Mouse (Mus musculus): ENCODE measurements around the gene Actg2.

DNA sequence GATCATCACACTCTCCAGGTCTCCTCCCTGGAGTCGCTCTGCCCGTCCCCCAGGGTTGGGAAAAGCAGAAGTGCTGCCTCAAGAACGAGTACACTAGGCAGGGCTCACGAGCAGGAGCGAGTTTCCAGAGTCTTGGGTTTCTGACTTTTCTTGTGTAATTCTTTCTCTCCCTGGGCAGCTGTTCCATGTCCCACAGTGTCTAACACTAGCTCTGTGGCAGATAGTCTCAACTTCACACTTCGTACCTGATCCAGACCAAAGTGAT lies 662 bp upstream of the Actg2 start:
- TF ChIP-seq POLR2A (IDR thresholded peaks at IDR 0.05; ENCODE audit: low read depth, low read length), result no peak
- TF ChIP-seq CTCF (conservative IDR thresholded peaks at IDR 0.05 in 1 of 2, IDR thresholded peaks at IDR 0.05 in 1 of 2; ENCODE audit: low read depth in 2 of 2, low read length in 2 of 2), result no peak
- TF ChIP-seq MAX (IDR thresholded peaks at IDR 0.05; ENCODE audit: low read length), result no peak
- no peak for TF ChIP-seq TBP (conservative IDR thresholded peaks at IDR 0.05; ENCODE audit: low read depth, low read length)
- TF ChIP-seq BHLHE40 (IDR thresholded peaks at IDR 0.05; ENCODE audit: low read depth, low read length), result no peak
- TF ChIP-seq NELFE (IDR thresholded peaks at IDR 0.05; ENCODE audit: low read depth, low read length), result no peak
- no peak for TF ChIP-seq RAD21 (IDR thresholded peaks at IDR 0.05; ENCODE audit: low read depth, low read length)

All from CH12.LX (cell line).